Mouse (Mus musculus): ENCODE data around the gene Cnga1. TPM values are rescaled to one million over a fixed set of nuclear protein-coding genes. Genes with fewer than 3 reads are reported as not detected.
"Not testable (repeated sequence)": the region's sequence is repeated elsewhere in the genome, so short reads cannot be mapped to it uniquely, and the experiment has no call there.

Gene Cnga1
- total RNA-seq, 1 experiment from 2014 or later: 0.93 TPM

DNA sequence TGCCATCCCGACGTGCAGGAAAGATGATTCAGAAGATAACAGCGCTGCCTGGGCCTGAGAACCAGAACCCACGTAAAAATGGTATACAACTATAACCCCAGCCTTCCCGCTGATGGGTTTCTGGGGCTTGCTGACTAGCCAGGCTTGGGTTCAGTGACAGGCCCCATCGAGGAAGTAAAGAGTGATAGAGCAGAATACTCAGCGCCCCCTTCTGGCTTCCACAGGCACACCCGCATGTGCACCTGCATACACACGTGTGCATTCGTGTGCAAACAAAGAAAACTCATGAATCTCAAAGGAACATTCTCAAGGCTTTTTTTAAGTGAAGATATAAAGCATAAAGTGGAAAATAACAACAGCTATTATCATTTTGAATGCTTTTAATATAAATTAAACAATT, 2.1 kb upstream of the Cnga1 start:
- no peak for ATAC-seq (ENCODE audit: extremely low read depth, insufficient number of reproducible peaks, low FRiP score, poor library complexity, severe bottlenecking)

DNA sequence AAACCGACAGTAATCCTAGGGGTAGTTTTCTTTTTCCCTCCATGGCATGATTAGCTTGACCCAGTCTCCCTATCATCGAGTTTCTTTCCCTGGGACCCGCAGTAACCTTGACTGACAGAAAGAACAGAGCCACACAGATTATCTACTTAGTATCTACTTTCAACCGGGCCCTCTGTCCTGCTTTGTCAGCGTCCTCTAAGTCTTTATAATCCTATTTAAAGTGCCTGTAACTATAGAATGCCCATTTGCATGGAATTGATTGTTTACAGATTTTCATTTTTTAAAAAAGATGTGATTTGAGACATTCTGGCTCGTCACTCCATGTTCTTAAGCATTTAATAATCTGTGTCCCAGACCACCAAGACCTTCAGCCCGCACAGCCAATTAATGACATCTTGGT, 420 bp downstream of the Cnga1 start:
- ATAC-seq (ENCODE audit: extremely low read depth, insufficient number of reproducible peaks, low FRiP score, poor library complexity, severe bottlenecking): no peak

DNA sequence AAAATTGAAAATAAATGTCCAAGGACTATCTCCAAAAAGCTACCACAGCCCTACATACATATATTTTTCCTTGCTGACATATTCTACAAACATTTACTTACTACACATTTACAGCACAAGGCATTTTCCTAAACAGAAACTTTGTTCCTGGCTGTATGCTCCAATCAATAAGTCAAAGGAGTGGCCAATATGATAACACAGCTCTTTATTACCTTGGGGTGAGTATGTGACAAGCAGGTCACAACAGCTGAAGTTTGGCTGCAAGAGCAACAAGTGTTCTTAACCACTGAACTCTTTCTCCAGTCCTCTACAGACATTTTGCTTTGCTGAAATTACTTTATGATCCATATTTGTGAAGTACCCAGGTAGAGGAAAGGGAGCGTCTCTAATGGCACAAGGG, 4.0 kb downstream of the Cnga1 start:
- ATAC-seq (ENCODE audit: extremely low read depth, insufficient number of reproducible peaks, low FRiP score, poor library complexity, severe bottlenecking): no peak

DNA sequence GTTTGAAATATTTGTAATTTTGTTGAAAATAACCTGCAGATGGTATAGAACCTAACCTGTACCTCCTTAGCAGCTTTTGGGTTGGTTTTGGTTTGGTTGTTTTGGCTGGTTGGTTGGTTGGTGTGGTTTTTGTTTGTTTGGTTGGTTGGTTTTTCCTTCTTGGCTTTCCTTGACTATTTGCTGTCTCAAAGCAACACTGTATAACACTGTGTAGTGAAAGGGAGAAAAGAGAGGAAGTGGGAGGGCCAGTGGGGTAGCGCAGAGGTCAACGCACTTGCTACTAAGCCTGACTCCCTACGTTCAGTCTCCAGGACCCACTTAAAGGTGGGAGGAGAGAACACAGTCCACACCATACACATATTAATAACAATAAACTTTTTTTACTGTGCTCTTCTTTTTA, 7.5 kb downstream of the Cnga1 start:
- no peak for ATAC-seq (ENCODE audit: extremely low read depth, insufficient number of reproducible peaks, low FRiP score, poor library complexity, severe bottlenecking)

DNA sequence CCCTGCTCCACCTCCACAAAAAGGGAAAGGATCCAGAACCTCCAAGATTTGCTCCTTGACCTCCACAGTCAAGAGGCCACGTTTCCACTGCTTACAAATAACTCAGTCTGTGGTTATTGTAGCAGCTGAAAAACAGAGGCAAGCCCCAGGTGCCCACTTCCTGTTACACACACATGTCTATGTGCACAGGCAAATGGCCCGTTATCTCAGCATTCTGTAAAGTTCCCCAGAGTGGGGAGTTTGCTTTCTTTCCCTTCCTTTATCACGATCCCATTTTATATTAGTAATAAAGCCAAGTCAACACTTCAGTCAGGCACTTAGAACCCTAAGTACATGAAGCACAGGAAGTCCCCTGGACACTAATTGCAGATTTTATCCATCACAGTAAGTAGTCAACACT, 8.0 kb downstream of the Cnga1 start:
- ATAC-seq (ENCODE audit: extremely low read depth, insufficient number of reproducible peaks, low FRiP score, poor library complexity, severe bottlenecking): no peak

DNA sequence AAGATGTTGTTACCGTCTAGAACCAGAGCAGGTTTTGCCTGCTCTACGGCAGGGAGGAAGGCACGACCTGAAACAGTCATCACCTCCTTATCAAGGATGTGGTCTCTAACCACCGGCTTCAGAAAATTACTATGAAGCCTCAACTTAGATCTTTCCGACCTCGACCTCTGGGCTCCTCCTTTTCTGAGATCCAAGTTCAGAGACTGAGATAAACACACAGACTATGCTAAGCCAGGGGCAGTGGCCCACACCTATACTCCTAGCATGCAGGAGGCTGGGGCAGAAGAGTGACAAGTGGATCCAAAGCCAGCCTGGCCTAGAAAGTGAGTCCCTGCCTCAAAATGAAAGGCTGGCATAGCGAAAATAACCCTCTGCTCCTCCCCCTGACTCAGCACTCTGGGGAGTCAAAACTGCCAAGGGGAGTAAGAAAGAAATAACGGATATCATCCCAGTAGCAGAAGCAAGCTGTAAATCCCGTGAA, 9.2 kb downstream of the Cnga1 start:
- peak; percentile 65 for ATAC-seq (ENCODE audit: extremely low read depth, insufficient number of reproducible peaks, low FRiP score, poor library complexity, severe bottlenecking)

DNA sequence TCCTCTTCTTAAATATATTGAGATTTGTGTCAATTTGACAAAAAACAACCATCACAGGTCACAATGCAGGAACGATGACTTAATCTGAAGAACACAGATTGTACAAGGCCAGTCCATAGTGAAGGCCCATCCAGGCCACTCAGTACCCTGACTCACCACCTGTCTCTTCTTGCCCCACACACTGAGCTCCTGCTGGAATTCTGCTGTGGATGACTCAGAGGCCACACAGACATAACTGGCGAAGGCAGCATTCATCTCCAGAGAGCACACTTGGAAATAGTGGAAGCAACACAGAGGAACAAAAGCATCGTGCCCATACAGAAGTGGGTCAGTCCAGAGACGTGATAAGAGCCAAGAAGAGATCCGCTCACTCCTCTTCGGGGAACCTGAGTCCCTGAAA, 14.0 kb downstream of the Cnga1 start:
- ATAC-seq (ENCODE audit: extremely low read depth, insufficient number of reproducible peaks, low FRiP score, poor library complexity, severe bottlenecking): no peak

DNA sequence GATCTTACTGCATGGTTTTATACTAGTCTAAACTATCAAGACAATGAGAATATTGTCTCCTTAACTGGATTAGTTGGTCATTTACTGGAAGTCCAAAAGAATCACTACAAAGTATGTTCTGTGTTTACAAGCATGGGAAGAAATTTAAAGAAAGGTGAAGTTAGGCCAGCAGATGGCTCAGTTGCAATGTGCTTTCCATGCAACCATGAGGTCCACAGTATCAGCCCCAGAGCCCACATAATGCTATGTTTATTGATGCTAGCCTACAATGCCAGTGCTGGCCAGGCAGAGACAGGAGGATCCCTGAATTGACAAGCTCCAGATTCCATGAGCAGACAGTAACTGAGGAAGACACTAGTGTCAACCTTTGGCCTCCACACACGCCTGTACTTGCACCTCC, 23.1 kb downstream of the Cnga1 start:
- ATAC-seq (ENCODE audit: extremely low read depth, insufficient number of reproducible peaks, low FRiP score, poor library complexity, severe bottlenecking): no peak

DNA sequence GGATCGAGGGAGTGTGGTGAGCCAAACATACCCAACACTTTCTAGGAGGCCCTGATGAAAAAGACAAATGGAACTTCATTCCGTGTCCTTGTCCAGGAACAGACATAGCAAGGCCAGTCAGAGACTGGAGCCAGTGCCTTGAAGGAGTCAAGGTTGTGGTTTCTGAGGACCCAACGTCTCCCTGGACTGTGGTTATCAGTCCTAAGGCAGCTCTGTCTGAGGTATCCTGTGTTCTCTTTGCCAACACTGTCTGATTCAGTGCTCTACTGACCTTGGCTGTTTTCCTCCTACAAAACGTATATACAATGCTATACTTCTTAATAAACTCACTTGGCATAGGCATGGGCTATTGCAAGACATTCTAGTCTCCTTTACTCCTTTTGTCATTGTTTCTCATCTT, 26.7 kb downstream of the Cnga1 start:
- no peak for ATAC-seq (ENCODE audit: extremely low read depth, insufficient number of reproducible peaks, low FRiP score, poor library complexity, severe bottlenecking)

DNA sequence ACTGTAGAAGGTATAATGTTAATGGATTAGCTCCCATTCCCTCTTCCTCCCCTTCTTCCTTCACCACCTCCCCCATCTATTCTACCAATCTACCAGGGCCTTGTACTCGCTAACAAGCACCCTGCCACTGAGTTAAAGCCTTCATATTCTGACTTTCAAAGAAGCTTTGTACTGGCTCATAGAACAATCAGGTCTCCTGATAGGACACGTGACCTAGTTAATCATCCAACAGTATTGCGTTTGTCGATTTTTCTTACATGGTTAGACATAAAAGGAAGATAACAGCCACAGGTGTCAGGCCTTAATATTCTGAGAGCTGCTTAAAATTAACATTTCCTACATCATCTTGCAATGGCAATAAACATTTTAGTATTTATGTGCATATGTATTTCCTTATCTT, 40.9 kb downstream of the Cnga1 start:
- no peak for ATAC-seq (ENCODE audit: extremely low read depth, insufficient number of reproducible peaks, low FRiP score, poor library complexity, severe bottlenecking)

DNA sequence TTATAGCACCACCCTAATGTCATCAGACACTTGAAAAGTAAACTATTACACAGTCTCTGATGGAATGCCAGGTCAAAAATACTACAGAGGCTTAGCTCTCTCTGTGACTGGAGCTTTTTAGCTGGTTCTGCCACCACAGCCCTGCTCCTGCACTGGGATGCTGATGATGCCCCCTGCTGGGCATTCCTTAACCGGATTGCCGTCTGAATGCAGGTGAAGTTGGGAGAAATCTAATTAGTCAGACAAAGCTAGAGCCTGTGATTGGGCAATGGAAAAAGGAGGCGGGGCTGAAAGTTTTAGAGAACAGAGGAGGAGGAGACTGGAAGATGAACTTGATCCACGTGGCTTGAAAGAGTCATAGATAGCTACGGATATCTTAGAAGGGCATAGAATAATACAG, 43.1 kb downstream of the Cnga1 start:
- no peak for ATAC-seq (ENCODE audit: extremely low read depth, insufficient number of reproducible peaks, low FRiP score, poor library complexity, severe bottlenecking)

DNA sequence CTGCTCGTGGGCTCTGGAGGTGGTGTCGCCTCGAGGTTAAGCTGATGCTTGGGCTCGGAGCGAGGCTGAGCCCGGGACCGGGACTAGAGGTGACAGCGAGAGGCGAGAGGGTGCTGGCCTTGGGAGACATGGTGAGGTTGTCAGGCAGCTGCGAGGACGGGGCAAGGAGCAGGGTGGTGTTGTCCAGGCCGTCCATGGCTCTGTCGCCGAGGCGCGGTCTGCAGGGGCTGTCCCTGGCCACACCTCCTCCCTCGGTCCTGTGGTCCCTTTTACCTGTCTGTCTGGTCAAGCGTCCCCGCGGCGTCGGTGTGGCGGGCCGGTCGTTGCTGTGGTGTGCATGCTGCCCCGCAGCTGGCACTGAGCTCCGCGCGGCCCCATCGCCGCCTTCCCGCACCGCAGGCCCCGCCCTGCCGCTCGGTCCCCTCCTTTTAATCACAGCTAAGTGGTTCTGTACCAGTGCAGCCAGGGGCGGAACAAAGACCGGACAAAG, 56.8 kb downstream of the Cnga1 start, which contains the start of gene Gm5868:
Gene Gm5868 (minus strand): TSS at position 360 of the 490 bp plus-strand sequence.
- no peak for ATAC-seq (ENCODE audit: extremely low read depth, insufficient number of reproducible peaks, low FRiP score, poor library complexity, severe bottlenecking)

DNA sequence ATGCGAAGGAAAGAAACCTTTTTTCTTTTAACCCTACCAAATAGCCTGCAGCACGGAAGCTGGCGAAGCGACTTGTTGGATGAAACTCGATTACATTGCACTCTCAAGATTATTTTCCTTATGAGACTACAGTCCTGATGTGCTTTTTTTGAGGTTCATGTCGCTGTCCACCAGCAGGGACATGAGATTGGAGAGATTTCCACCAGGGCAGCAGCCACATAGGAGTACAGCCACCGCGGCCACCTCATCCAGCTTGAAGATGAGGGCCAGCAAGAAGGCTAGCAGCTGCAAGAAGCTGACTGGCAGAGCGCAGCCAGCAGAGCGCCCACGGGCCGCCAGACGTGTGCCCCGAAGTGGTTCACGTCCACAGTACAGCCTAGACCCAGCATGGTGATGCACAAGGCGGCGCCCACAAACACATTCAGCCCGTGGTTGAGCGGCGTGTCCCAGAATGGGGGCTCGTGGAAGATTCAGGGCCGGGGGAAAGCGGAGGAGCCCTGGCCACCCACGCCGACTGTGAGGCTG, 57.3 kb downstream of the Cnga1 start:
- not testable (repeated sequence) for ATAC-seq (ENCODE audit: extremely low read depth, insufficient number of reproducible peaks, low FRiP score, poor library complexity, severe bottlenecking)

DNA sequence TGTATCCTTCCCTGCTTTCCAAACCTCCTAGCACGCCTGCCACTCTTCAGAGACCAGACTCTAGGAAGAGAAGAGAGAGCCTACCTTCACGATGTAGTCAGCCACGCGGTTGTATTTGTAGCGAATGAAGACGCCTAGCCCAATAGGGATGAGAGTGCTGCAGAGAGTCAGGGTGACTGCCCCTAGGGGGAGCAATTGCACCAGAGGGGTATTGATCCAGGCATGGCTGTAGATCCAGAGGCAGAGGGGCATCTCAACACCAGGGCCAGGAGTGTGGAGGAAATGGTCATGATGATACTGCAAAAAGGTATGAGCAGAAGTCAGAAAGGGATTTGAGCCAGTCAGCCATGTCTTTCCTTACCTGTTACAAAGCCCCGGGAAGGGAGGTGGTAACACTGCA, 58.0 kb downstream of the Cnga1 start:
- ATAC-seq (ENCODE audit: extremely low read depth, insufficient number of reproducible peaks, low FRiP score, poor library complexity, severe bottlenecking): not testable (repeated sequence)

DNA sequence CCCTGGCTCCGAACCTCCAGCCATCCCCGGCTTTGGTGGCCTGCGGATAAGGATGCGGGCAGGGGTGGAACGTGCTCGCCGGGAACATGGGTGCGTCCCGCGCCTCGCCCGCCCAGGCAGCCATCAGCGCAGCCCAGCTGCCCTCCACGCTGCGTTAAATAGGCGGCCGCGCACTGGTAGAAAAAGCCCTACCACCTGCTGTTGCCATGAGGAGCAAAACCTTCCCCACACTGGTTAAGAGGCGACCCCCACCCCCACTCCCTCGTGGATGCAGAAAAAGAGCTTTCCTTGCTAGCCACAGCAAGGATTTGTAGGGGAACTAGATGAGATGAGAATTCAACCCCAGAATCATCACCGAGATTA, 63.1 kb downstream of the Cnga1 start, which contains the start of gene Zar1:
Gene Zar1 (minus strand): TSS at position 285 of the 363 bp plus-strand sequence.
- ATAC-seq (ENCODE audit: extremely low read depth, insufficient number of reproducible peaks, low FRiP score, poor library complexity, severe bottlenecking): not testable (repeated sequence)

DNA sequence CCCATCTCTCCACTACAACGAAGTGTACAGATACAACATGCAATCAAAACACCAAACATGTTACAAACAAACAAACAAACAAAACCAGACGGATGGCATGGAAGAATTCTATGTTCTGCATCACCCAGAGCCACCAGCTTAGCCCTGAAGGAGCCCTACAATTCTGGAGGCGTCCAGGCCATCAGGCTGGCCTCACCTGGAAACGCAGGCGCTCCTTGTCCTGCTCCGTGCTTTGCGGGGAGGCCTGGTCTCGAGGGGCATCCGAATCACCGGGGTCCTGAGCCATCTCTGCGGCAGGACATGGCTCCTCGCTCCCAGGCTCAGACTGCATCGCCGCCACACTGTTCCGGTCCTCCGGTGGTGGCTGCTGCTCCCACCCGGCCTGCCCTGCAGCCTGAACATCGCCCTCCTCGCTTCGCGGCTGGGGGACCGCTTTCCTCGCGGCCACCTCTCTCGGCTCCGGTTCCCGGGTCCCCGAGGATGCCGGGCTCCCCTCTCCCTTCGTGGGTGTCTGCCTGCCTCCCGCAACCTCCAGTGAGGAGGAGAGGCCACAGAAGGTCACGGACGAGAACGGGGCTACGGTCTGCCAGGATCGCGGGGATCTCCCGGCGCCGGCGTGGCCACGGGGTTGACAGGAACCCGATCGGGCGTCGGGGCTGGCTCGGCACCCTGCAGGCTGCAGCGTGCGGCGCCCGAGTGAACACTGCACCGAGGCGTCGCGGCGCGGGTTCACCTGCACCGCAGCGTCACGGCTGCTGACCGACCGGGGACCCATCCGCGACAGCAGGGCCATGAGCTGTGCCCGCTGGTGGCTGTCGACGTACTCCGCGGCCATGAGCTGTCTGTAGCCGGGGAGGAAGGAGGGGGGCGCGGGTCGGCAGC, 63.7 kb downstream of the Cnga1 start:
- 0 out of 2 replicates have a peak, but pooled peaks have one; percentile 6 for ATAC-seq (ENCODE audit: extremely low read depth, insufficient number of reproducible peaks, low FRiP score, poor library complexity, severe bottlenecking)

DNA sequence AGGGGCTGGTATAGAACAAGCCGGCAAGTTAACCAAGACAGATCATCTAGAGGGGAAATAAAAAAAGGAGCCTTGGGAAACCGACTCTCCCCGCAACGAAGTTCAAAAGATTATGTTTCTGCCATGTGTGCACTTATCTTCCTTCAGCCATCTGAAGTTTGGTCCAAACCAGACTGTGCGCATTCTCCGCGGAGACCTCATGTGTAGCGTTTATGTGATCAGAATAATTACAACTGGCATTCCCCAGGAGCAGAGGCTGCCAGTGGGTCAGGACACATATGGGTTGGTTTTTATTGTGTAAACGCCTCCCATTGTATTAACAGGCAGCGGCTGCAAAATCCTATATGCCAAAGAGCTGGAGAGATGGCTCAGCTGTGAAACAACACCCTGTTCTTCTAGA, 64.5 kb downstream of the Cnga1 start:
- ATAC-seq (ENCODE audit: extremely low read depth, insufficient number of reproducible peaks, low FRiP score, poor library complexity, severe bottlenecking): not testable (repeated sequence)

DNA sequence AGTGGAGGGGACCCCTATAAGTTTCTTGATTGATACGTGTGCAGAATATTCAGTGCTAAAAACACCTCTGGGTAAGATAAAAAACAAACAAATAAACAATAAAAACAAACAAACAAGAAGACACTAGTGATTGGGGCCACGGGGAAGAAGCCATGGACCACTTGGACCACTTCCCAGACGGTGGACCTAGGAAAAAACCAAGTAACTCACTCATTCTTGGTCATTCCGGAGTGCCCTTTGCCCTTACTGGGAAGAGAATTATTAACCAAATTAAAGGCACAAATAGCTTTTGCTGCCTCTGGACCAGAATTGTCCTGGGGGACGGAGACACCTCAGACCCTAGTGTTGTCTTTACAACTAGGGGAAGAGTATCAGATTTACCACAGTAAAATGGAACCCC, 78.5 kb downstream of the Cnga1 start:
- ATAC-seq (ENCODE audit: extremely low read depth, insufficient number of reproducible peaks, low FRiP score, poor library complexity, severe bottlenecking): no peak

DNA sequence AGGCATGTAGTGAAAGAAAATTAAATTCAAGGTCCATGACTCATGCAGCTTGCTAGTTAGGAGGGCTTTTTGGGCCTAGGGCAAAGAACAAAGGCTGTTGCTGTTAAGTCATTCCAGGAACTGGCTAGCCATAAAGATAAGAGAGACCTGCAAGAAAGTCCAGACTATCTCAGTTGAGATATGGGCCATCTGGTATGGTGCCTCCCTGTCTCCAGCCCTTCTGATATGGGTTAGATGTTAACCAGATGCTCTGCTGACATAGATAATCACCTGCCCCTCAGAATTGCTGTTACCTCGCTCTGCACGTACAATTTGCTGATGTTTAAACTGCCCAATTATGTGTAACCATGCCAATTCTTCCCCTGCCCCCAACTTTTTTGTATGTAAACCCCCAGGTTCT, 80.9 kb downstream of the Cnga1 start:
- ATAC-seq (ENCODE audit: extremely low read depth, insufficient number of reproducible peaks, low FRiP score, poor library complexity, severe bottlenecking): not testable (repeated sequence)

DNA sequence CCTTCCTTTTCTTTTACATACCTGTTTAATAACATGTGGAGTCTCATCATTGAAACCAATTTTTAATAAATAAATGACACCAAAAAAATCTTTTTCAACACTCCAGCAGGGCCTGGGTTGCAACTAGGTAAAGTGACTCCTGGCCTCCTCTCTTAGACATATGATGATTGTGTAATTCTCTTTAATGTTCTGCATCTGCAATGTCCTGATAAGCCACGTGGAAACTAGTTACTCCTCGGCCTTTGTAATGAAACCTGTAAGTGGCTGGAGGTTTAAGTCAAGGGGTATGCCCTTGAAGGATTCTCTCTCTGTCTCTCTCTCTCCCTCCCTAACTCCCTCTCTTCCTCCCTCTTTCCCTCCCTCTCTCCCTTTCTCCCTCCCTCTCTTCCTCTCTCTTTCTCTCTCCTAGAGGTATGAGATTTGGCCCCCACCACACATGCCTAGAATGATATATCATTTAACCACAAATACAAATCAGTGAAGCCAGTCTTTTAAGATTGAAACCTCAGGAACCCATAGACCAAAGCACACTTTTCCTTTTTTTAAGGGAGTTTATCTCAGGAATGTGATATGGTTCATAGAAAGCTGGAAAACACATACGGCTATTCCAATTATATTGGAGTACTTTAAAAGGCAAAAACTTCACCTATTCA, 83.0 kb downstream of the Cnga1 start:
- no peak for ATAC-seq (ENCODE audit: extremely low read depth, insufficient number of reproducible peaks, low FRiP score, poor library complexity, severe bottlenecking)
